Mouse (Mus musculus) stomach, embryonic 14.5 days (tissue): ENCODE results near the gene Tppp2. TPM values are rescaled to one million over a fixed set of nuclear protein-coding genes. Genes with fewer than 3 reads are reported as not detected.

Source experiments
- ATAC-seq: fragments of 200-750 bp; cut with Nextera tagmentation; 2 replicates; pipeline ENCODE4 v1.8.0; 2017; ENCODE audit warnings: low read depth, moderate TSS enrichment; ENCODE audit not compliant: insufficient number of reproducible peaks, insufficient read depth, low FRiP score
- H3K27ac ChIP-seq: fragments of 300-500 bp; sonication (generic); 2 replicates; pipeline ENCODE4 v1.5.1; 2014; ENCODE audit warnings: mild to moderate bottlenecking, low read length, moderate library complexity, mixed read lengths
- H3K27me3 ChIP-seq: fragments of 300-500 bp; sonication (generic); 2 replicates; pipeline ENCODE4 v1.6.1; 2014; ENCODE audit warnings: low read length, control low read depth, mixed read lengths; ENCODE audit not compliant: control insufficient read depth, insufficient read depth
- H3K36me3 ChIP-seq: fragments of 300-500 bp; sonication (generic); 2 replicates; pipeline ENCODE4 v1.6.1; 2014; ENCODE audit warnings: mild to moderate bottlenecking, control low read depth, low read length, moderate library complexity, mixed read lengths; ENCODE audit not compliant: control insufficient read depth, insufficient read depth
- H3K4me1 ChIP-seq: fragments of 300-500 bp; sonication (generic); 2 replicates; pipeline ENCODE4 v1.6.1; 2014; ENCODE audit warnings: low read length, control low read depth, mixed read lengths; ENCODE audit not compliant: control insufficient read depth, insufficient read depth
- H3K4me2 ChIP-seq: fragments of 300-500 bp; sonication (generic); replicated peaks from 2 replicates; pipeline ENCODE4 v1.6.1; 2014; ENCODE audit warnings: low read depth, low read length, control low read depth
- H3K4me3 ChIP-seq: fragments of 300-500 bp; sonication (generic); 2 replicates; pipeline ENCODE4 v1.5.1; 2014; ENCODE audit warnings: low read depth, low read length, control low read depth
- H3K9ac ChIP-seq: fragments of 300-500 bp; sonication (generic); replicated peaks from 2 replicates; pipeline ENCODE4 v1.6.1; 2014; ENCODE audit warnings: low read depth, mild to moderate bottlenecking, control low read depth, low read length, moderate library complexity, mixed read lengths
- H3K9me3 ChIP-seq: fragments of 300-500 bp; sonication (generic); 2 replicates; pipeline ENCODE4 v1.6.1; 2016; ENCODE audit warnings: low read depth, low read length, control low read depth; ENCODE audit not compliant: control insufficient read depth
- WGBS: fragments of 180-500 bp; shearing (Covaris S2); extraction: QIAGEN DNeasy Blood & Tissue Kit; methylation state at CpG from one replicate; pipeline ENCODE4 v1.1.7; 2014; 5-methylcytosine and 5-hydroxymethylcytosine counted together
- polyA plus RNA-seq: library from polyadenylated mRNA; unstranded; fragments of >200 nt; fragmentation: Nextera tagmentation; extraction: Ambion mirVana; gene quantifications from 2 replicates; pipeline ENCODE4 v1.2.1, GENCODE M21; 2014

The Tppp2 gene
- polyA plus RNA-seq: not detected in 2 replicates

DNA sequence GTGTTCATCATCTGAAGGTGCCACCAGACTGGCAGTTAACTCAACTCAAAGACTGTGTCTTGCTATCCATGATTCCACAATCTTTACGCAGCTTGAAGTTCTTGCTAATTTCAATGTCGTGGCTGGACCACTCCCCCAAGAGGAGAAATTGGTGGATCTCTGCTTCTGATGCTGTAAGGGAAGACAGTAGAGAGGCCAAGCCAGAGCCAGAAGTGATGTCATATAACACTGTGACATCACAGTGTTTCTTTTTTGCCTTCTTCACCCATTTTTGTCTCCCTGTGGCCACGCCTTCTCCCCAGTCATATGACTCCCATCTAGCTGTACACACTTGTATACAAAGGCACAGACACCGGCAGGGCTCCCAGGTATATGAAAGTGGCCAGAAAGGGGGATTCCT lies at the start of gene Tppp2:
Tppp2 (plus strand) TSS at position 301 of the 400 bp plus-strand sequence.
- peaks cover 19% of the 10 kb centered on the region for H3K4me1 ChIP-seq
- H3K27ac ChIP-seq: no peak within 1 kb of the TSS
- no peaks in the 10 kb centered on the region for H3K36me3 ChIP-seq
- H3K9me3 ChIP-seq: no peaks in the 10 kb centered on the region
- ATAC-seq: no peak
- no peak within 1 kb of the TSS for H3K4me2 ChIP-seq
- no peaks in the 10 kb centered on the region for H3K27me3 ChIP-seq
- 89% methylated on average over 4 of the region's 4 CpGs for WGBS
- H3K4me3 ChIP-seq: no peak within 1 kb of the TSS
- no peak within 1 kb of the TSS for H3K9ac ChIP-seq

DNA sequence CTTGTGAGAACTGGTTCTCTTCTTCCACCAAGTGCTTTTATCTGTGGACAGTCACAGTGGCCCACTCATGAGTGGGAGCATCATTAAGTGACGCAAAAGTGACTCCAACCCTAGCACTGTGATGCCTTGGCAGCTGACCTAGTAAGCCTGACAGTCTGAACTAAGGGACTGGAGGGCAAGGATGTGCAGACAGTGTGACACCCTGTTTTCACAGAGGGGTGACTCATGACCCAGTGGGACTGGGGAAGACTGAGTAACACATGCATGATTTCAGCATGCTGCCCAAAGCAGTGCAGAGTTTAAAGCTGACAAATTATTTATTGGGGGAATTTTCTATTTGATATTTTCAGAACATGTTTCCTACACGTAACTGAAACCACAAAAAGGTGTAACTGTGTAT lies 47.5 kb upstream of the Tppp2 start:
- no peak overlapping the region for H3K9ac ChIP-seq
- H3K27ac ChIP-seq: no peak overlapping the region
- H3K4me1 ChIP-seq: no peaks in the 10 kb centered on the region
- 69% methylated on average over 2 of the region's 2 CpGs for WGBS
- H3K4me2 ChIP-seq: no peak overlapping the region
- H3K4me3 ChIP-seq: no peak overlapping the region
- no peaks in the 10 kb centered on the region for H3K27me3 ChIP-seq
- no peaks in the 10 kb centered on the region for H3K9me3 ChIP-seq
- no peaks in the 10 kb centered on the region for H3K36me3 ChIP-seq
- no peak for ATAC-seq

DNA sequence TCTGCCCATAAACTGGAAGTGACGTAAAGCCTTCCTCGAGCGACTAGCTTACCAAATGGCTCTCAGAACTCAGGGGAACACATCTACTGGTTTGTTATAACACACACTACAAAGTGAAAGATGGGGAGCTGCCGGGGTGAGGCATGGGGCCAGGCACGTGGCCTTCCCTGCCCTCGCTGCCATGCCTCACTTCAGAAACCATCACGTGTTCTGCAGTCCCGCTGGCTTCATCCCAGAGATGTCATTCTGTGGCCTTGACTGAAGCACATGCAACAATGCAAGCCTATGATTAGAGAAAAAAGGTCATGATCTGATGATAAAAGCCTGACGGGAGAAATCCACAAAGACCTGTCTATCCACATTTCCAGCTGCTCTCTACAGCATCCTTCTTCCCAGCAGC lies 46.5 kb upstream of the Tppp2 start:
- Histone ChIP-seq H3K27me3 (no peaks in the 10 kb centered on the region), H3K27ac (no peak overlapping the region), H3K36me3 (no peaks in the 10 kb centered on the region), H3K4me1 (no peaks in the 10 kb centered on the region), H3K9me3 (no peaks in the 10 kb centered on the region), H3K4me3 (no peak overlapping the region), H3K9ac (no peak overlapping the region), H3K4me2 (no peak overlapping the region)
- 74% methylated on average over 9 of the region's 9 CpGs for WGBS
- no peak for ATAC-seq

DNA sequence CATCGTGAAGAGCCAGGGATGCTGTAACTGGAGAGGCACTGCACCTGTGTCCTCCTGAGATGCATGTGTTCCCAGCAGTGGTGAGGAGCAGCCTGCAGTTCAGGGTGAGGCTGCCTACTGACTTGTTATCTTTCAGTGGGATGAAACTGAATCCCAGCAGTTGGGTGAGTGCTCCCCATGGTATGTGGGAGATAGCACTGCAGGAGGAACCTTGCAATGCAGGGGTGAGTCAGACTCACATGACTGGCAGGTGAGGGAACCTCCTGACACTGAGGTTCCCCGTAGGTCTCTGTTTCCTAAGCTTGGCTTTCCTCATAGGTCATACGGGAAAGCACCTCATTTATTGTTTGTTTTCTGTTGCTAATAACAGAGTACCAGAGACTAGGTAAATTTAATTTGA lies 40.7 kb upstream of the Tppp2 start:
- WGBS: 77% methylated on average over 3 of the region's 3 CpGs
- no peak for ATAC-seq

DNA sequence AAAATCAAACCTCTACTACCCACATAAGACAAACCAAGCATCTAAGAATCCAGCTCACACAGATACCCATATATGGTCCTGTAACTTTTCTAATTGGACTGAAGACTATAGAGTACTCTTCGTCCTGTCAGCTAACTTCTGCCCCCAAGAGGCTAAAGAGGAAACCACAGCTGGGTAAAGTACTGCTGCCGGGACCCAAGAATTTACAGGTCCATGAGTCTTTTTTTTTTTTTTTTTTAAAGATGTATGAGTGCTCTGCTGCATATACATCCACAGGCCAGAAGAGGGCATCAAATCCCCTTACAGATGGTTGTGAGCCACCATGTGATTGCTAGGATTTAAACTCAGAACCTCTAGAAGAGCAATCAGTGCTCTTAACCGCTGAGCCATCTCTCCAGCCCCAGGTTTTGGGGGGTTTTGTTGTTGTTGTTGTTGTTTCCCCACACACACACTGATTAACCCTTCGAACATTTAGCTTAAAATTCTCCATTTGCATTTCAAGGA lies 34.6 kb upstream of the Tppp2 start:
- Histone ChIP-seq H3K9ac (no peak overlapping the region), H3K9me3 (no peaks in the 10 kb centered on the region), H3K27ac (peak overlapping the region; percentile 75), H3K27me3 (no peaks in the 10 kb centered on the region), H3K4me1 (peaks cover 10% of the 10 kb centered on the region), H3K4me3 (peak overlapping the region; percentile 65; the same call in 1 of the 2 replicates), H3K36me3 (peaks cover 13% of the 10 kb centered on the region; the same call in 1 of the 2 replicates), H3K4me2 (peak overlapping the region; percentile 85)
- WGBS: 4% methylated on average over 4 of the region's 4 CpGs
- peak; percentile 35; the same call in 1 of the 2 replicates for ATAC-seq

More for the DNA sequence above, 40.7 kb upstream of the Tppp2 start:
- no peaks in the 10 kb centered on the region for H3K4me1 ChIP-seq
- no peaks in the 10 kb centered on the region for H3K9me3 ChIP-seq
- no peak overlapping the region for H3K4me2 ChIP-seq
- H3K4me3 ChIP-seq: no peak overlapping the region
- H3K27ac ChIP-seq: no peak overlapping the region
- H3K27me3 ChIP-seq: no peaks in the 10 kb centered on the region
- H3K9ac ChIP-seq: no peak overlapping the region
- H3K36me3 ChIP-seq: no peaks in the 10 kb centered on the region

DNA sequence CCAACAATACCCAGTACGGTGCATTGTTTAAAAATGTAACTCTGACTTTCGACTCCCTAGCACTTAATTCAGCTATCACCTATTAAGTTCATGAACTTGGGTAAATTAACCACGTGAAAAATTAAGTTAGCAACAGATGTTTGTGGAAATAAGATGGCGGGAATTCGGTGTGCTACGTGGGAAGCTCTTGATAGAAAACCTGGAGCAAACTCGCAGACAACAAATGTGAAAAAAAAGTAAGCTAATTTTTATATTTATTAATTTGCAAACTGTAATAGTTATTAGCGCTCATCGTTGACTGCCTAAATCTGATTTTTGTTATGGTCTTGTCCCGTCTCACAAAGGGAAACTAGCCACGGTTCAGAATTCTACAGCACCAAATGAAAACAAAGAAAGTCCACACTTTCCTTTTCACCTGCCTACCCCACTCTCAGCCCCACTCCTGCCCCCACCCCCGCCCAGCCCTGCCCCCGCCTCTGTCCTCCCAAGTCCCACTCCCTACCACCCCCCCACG lies 34.1 kb upstream of the Tppp2 start:
- Histone ChIP-seq H3K9ac (no peak overlapping the region), H3K4me2 (peak overlapping the region; percentile 85), H3K4me3 (peak overlapping the region; percentile 65), H3K4me1 (peaks cover 10% of the 10 kb centered on the region), H3K27me3 (no peaks in the 10 kb centered on the region), H3K9me3 (no peaks in the 10 kb centered on the region), H3K27ac (peak overlapping the region; percentile 75), H3K36me3 (peaks cover 18% of the 10 kb centered on the region; the same call in 1 of the 2 replicates)
- ATAC-seq: peak; percentile 39
- WGBS: under 1% methylated on average over 14 of the region's 14 CpGs

DNA sequence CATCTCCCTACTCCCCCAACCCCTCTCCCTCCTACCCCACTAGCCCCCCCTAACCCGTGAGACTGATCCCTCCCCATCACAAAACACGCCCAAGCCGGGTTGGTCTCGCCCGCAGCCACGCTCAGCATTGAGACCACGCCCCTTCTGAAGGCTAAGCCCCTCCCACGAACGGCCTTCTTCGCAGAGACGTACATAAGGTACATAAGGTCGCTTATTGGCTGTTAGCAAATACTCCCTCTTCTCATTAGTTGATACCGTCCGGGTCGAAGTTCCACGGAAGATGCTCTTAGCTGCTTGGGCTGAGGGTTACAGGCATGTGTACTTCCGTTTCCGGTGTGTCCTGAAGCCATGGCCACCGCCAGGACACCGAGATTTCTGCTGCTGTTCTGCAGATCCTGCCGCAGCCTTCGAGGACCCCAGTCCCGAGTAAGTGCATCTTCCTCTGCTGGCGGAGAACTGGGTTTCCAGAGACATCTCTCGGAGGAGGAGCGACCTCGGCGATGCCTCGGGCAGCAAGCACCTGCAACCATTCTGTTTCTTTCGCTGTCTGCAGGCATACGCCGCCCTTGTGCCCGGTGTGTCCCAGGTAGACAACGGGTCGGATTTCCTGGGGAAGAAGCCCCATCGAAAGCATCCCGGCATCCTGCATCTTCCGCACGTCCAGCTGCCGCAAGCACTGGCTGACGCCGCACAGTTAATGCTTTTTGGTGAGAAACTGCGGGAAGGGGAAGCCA lies 33.5 kb upstream of the Tppp2 start, which contains the start of gene Mettl17:
Mettl17 (plus strand) TSS at position 245 of the 734 bp plus-strand sequence.
- Histone ChIP-seq H3K27me3 (no peaks in the 10 kb centered on the region), H3K27ac (peak within 1 kb of the TSS; percentile 75), H3K9me3 (no peaks in the 10 kb centered on the region), H3K4me1 (peaks cover 10% of the 10 kb centered on the region), H3K9ac (peak within 1 kb of the TSS; percentile 61), H3K4me3 (peak within 1 kb of the TSS; percentile 65), H3K4me2 (peak within 1 kb of the TSS; percentile 85), H3K36me3 (peaks cover 24% of the 10 kb centered on the region)
- peak; percentile 95 for ATAC-seq
- under 1% methylated on average over 43 of the region's 43 CpGs for WGBS

DNA sequence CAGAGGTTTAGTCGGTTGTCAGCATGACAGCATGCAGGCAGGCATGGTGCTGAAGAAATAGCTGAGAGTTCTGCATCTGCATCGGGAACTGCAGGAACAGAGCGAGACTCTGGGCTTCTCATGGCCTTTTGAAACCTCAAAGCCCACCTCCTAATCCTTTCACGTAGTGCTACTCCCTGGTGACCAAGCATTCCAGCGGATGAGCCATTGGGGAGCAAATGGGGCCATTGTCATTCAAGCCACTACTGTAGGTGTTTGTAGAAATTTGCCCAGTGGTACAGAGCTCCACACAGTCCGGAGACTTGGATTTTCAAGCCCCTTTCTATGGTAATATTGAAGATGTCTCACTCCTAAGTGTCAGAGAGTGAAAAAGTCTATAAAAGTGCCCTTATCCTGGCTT lies 32.2 kb upstream of the Tppp2 start:
- no peak for ATAC-seq
- Histone ChIP-seq H3K9ac (no peak overlapping the region), H3K9me3 (no peaks in the 10 kb centered on the region), H3K36me3 (peaks cover 37% of the 10 kb centered on the region), H3K4me2 (peak overlapping the region; percentile 85), H3K4me1 (peaks cover 10% of the 10 kb centered on the region), H3K27me3 (no peaks in the 10 kb centered on the region), H3K4me3 (no peak overlapping the region; the same call in 1 of the 2 replicates), H3K27ac (no peak overlapping the region)
- 61% methylated on average over 6 of the region's 6 CpGs for WGBS
